Mouse (Mus musculus) heart, adult 2 months (tissue): Measurements from ENCODE around the gene Gnpat.

ENCODE experiments used
- CTCF ChIP-seq: fragments of 200-600 bp; IDR thresholded peaks from 2 replicates; pipeline ENCODE4 v1.8.1; 2022; ENCODE audit warnings: antibody characterized with exemption, mild to moderate bottlenecking, moderate library complexity
- POLR2A ChIP-seq: fragments of 200-500 bp; IDR thresholded peaks from 2 replicates; pipeline ENCODE4 v1.6.1; 2011; ENCODE audit warnings: mild to moderate bottlenecking, low read depth, low read length, control low read depth; ENCODE audit not compliant: insufficient read depth

GRCm38 (mm10) chr8:124816866-124817265, 46.0 kb upstream of the Gnpat start:
- TF ChIP-seq CTCF (no peak), POLR2A (no peak)
